Mouse (Mus musculus) mouse embryonic stem cell (cell line): ENCODE measurements at regions not wholly inside any gene's neighbourhood (a gene's known extent, or its start where the extent isn't known, plus 50 kb on each side); places are given as distances from the start of the nearest gene placed in this dataset.

Experiments
- in situ Hi-C, 2 experiments: fragments of 300-500 bp; cut with MboI; formaldehyde crosslinking; loops; 1 replicate in 1 of 2; 3 replicates in 1 of 2; pipeline ENCODE4 v1.14.3; 2019 to 2020; ENCODE audit warnings: low sequenced_read_pairs in 2 of 2, low pct_unique_long_range_greater_than_20kb in 1 of 2, mixed read lengths in 1 of 2; ENCODE audit not compliant: unreplicated experiment in 1 of 2

DNA sequence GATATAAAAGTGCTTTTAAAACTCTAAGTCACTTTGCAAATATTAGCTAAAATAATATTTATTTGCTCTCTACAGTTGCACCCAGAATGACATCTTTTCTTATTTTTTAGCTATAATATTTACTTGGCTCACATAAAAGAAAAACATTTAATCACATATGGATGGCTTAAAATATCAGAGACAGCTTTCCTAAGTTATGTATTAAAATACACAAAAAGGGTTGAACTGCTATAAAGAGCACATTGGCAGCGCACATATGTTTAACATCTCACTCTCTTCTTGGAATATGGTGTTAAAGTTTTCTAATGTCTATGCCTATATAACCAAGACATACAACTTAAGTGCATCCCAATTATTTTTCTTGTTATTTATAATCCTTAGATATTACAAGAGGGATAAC lies 348.0 kb upstream of the Thbs1 start:
- in situ Hi-C loops = no loop called here

- in situ Hi-C loops = no loop called here
Measured at GRCm38 (mm10) chr2:117765572-117765971, 346.1 kb upstream of the Thbs1 start.

GRCm38 (mm10) chr2:117766450-117766849 lies 345.2 kb upstream of the Thbs1 start:
- in situ Hi-C loops = no loop called here

DNA sequence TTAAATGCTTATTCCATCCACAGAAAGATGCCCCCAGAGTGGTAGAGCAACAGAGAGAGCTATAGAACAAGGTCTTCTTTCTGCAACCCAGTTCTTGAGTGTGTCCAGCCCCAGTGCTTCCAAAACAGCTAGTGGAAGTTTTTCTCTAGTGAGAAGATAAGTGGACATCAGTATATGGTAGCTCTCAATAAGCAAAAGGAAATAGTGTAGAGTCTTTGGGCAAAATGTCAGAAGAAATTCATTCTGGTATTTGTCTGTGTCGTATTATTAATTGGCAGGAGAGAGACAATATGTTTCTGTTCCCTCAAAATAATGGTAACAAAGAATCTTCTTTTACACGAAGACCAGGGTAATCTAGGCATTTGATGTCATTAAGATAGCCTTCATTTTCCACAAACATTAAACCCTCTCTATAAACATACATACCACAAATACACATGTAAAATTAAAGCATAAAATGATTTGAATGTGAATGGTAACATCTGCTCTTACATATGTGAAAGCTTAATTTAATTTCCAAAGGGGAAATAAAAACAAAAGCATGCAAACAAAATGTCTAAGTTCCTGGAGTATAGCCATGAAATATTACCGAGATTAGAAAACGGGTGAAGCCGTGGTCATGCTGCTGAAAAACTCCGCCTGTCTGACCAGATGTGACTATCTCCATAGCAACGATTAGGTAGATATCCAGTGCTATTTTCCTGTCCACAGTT lies 342.1 kb upstream of the Thbs1 start:
- in situ Hi-C loops = no loop called here

- in situ Hi-C loops = no loop called here
Measured at GRCm38 (mm10) chr2:117770115-117770485, 341.6 kb upstream of the Thbs1 start.

DNA sequence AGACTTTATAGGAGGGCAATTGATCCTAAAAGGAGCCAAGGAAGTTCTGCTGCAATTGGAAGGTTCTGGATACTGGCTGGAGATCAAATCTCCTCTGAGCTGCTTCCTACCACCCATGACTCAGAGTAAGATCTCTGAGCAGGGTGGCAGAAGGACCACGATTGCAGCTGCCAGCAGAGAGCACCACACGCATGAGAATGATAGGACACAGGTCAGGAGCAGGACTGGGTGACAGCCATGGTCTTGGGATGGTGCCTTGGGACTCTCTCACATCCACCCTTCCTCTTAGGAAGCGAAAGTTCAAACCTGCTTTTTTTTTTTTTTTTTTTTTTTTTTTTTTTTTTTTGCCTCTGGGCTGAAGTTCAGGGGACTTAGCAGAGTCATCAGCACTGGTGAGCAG lies 331.4 kb upstream of the Thbs1 start:
- in situ Hi-C loops = loop anchor here in 1 of 2 experiments (25.0 kb wide), 2 partner anchors 332 to 457 kb away; partner anchors contain the start of gene Thbs1

DNA sequence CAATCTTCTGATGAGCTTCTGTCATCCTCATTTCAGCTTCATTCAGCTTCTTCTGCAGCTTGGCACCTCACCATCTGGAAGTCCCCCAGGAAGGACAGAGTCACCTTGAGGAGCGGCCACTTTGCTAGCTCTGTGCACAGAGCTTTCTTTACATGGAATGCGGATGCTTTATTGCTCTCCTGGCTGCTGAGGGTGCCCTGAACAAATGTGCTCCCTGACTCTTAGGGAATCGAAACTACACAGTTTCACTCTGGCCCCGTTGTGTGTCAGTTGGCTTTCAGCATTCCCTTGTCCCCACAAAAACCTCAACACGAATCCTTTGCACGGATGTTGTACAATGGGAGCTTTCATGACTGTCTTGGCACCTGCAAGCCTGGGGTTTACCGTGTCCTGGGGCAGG lies 330.9 kb upstream of the Thbs1 start:
- in situ Hi-C loops = loop anchor here in 1 of 2 experiments (25.0 kb wide), 2 partner anchors 331 to 456 kb away; partner anchors contain the start of gene Thbs1

- in situ Hi-C loops = loop anchor here in 1 of 2 experiments (25.0 kb wide), 2 partner anchors 325 to 450 kb away; partner anchors contain the start of gene Thbs1
Measured at GRCm38 (mm10) chr2:117787321-117787720, 324.4 kb upstream of the Thbs1 start.

DNA sequence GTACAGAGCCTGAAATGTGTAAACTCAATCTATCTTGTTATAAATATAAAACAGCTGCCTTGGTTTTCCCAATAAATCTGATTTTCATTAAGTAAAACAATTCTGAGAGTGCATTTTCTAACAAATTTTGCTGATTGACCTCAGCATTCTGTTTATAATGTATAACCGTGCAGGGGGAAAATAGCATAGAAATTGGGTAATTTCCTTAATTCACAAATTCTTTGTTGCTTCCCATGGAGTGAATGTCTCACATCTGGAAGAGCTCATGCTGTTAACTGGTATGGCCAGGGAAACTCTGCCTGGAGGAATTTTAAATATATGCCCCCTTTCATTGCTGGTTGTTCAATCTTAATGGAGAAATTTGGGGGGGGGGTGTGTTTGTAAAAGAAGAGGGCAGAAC lies 317.4 kb upstream of the Thbs1 start:
- in situ Hi-C loops = loop anchor here in 1 of 2 experiments (25.0 kb wide), 2 partner anchors 318 to 443 kb away; partner anchors contain the start of gene Thbs1

- in situ Hi-C loops = no loop called here
Measured at GRCm38 (mm10) chr2:117801946-117802600, 309.6 kb upstream of the Thbs1 start.

GRCm38 (mm10) chr2:117802686-117803085 lies 309.0 kb upstream of the Thbs1 start:
- in situ Hi-C loops = no loop called here

GRCm38 (mm10) chr2:117804686-117805085 lies 307.0 kb upstream of the Thbs1 start:
- in situ Hi-C loops = no loop called here

- in situ Hi-C loops = no loop called here
Measured at GRCm38 (mm10) chr2:117807121-117807520, 304.6 kb upstream of the Thbs1 start.

GRCm38 (mm10) chr2:117811506-117811905 lies 300.2 kb upstream of the Thbs1 start:
- in situ Hi-C loops = no loop called here

DNA sequence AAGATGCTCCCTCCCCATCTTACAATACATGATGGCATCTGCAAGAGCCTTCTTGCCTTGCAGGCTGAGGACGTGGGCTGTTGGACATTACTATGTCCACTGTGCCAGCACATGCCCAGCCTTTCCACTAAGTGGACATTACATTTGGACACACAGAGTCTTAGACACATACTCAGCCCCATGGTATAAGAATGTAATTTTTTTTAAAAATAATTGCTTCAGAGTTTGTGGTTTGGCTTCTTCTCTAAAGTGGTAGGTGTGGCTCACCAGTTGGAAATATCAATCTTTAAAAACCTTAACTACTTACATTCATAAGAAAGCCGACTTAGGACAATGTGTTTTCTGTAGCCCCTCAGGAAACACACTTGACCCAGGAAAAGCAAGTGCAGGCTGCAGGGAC lies 299.7 kb upstream of the Thbs1 start:
- in situ Hi-C loops = no loop called here

DNA sequence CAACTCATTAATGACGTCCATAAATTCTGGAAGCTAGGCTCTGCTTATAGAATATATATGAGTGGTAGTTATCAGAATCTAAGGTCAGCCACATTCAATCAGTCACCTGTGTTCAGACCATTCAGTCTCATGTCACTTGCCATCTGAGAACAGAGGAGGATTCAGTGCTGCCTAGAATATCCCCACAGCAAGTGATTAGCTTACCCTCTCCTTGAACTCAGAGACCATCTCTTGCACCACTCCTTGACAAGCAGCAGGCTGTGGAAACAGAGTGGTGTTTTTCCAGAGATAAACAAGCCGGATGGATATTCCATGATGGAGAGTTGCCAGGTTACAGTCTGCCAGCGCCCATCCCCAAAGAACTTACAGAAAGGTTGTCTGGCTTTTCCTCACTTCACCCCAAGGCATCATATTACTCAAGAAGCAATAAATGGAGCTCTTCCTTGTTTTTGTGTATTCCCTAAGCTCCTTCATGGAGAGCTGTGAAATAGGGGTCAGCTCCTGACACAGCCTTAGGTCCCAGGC lies 291.9 kb upstream of the Thbs1 start:
- in situ Hi-C loops = no loop called here

- in situ Hi-C loops = no loop called here
Measured at GRCm38 (mm10) chr2:117820708-117821107, 291.0 kb upstream of the Thbs1 start.

DNA sequence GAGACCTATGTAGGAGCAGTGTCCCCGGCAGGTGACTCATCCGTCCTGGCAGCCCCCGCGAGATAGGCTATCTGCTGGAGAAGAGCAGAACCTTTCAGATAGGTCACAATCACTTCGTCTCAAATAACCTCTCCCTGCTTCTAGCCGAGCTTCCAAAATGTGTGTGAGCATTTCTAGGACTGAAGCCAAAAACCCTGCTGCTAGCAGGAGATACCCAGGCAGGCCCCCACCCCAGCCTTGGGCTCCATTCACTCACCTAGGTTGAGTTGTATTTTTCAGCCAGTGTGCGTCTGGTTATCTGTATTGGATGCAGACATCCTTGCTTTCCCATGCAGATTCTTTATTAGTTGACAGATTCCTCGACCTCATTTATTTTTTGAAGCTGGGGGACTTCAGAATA lies 286.6 kb upstream of the Thbs1 start:
- in situ Hi-C loops = no loop called here

DNA sequence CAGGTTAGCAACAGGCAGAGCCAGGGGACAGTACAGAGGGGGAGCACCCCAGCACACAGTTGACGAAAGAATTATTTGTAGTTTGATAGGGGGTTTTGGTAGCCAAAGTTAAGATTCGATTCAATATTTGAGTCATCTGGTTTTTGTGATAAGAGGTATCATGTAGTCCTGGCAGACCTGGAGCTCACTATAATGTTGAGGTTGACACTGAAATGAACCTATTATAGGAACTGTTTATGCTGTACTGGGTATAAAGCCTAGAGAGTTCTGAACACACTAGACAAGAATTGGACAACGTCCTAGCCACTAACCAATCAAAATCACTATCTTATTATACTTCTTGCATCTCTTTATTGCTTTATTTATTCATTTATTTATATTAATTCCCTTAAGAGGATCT lies 284.4 kb upstream of the Thbs1 start:
- in situ Hi-C loops = no loop called here

- in situ Hi-C loops = no loop called here
Measured at GRCm38 (mm10) chr2:117838387-117838786, 273.3 kb upstream of the Thbs1 start.
